Mouse (Mus musculus) liver, adult 2 months (tissue): ENCODE results near the gene March8. TPM values are rescaled to one million over a fixed set of nuclear protein-coding genes. Genes with fewer than 3 reads are reported as not detected.

Experiments used
- DNase-seq: peaks from one replicate; pipeline ENCODE4 v3.0.0-alpha.2; 2011; ENCODE audit warnings: low read depth, low spot score; ENCODE audit errors: extremely low read depth
- H3K27ac ChIP-seq: fragments of 200-500 bp; replicated peaks from 2 replicates; pipeline ENCODE4 v1.5.1; 2012; ENCODE audit warnings: low read depth, mild to moderate bottlenecking, control low read depth, inconsistent platforms, low read length; ENCODE audit not compliant: insufficient read depth
- H3K27me3 ChIP-seq: fragments of 200-500 bp; 2 replicates; pipeline ENCODE4 v1.6.1; 2012; ENCODE audit warnings: mild to moderate bottlenecking, moderate library complexity, low read length, inconsistent platforms; ENCODE audit not compliant: control insufficient read depth, insufficient read depth
- H3K36me3 ChIP-seq: fragments of 200-500 bp; 2 replicates; pipeline ENCODE4 v1.6.1; 2012; ENCODE audit warnings: low read length, inconsistent platforms; ENCODE audit not compliant: control insufficient read depth, insufficient read depth
- H3K4me1 ChIP-seq: fragments of 200-500 bp; 2 replicates; pipeline ENCODE4 v1.6.1; 2011; ENCODE audit warnings: low read length; ENCODE audit not compliant: control insufficient read depth, insufficient read depth
- H3K4me3 ChIP-seq: fragments of 200-500 bp; 2 replicates; pipeline ENCODE4 v1.5.1; 2011; ENCODE audit warnings: low read depth, mild to moderate bottlenecking, control low read depth, low read length, moderate library complexity; ENCODE audit not compliant: insufficient read depth
- H3K79me2 ChIP-seq: fragments of 200-500 bp; 2 replicates; pipeline ENCODE4 v1.6.1; 2012; ENCODE audit warnings: inconsistent platforms, mild to moderate bottlenecking, low read length, moderate library complexity; ENCODE audit not compliant: control insufficient read depth, insufficient read depth
- H3K9ac ChIP-seq: fragments of 200-500 bp; 2 replicates; pipeline ENCODE4 v1.6.1; 2012; ENCODE audit warnings: low read depth, mild to moderate bottlenecking, control low read depth, inconsistent platforms, low read length
- CTCF ChIP-seq: fragments of 200-500 bp; IDR thresholded peaks from 2 replicates; pipeline ENCODE4 v1.5.1; 2011; ENCODE audit warnings: low read depth, low read length, control low read depth
- POLR2A ChIP-seq: fragments of 200-500 bp; IDR thresholded peaks from 2 replicates; pipeline ENCODE4 v1.6.1; 2011; ENCODE audit warnings: low read length, control low read depth; ENCODE audit not compliant: insufficient read depth; ENCODE audit errors: extremely low read depth
- WGBS: fragments of 180-500 bp; shearing (Covaris S2); methylation state at CpG from one replicate; pipeline ENCODE4 v1.1.7; 2018; 5-methylcytosine and 5-hydroxymethylcytosine counted together
- polyA plus RNA-seq: library from polyadenylated mRNA; depleted of rRNA; stranded (reverse); fragments of >200 nt; gene quantifications from 2 replicates; pipeline ENCODE4 v1.2.3, GENCODE M21; 2012
- total RNA-seq: library from RNA; depleted of rRNA; stranded (reverse); fragments of >200 nt; gene quantifications from 2 replicates; pipeline ENCODE4 v1.2.3, GENCODE M21; 2014

Gene March8
- total and polyA plus RNA-seq, 2 experiments = 58.4 to 100 TPM

- no peak for TF ChIP-seq POLR2A
- no peak for TF ChIP-seq CTCF
These were observed 79.9 kb downstream of the March8 start for GRCm38 (mm10) chr6:116417518-116418315.

GRCm38 (mm10) chr6:116418487-116418886 is 80.7 kb downstream of the March8 start:
- TF ChIP-seq CTCF (no peak), POLR2A (no peak)
- 97% methylated on average over 1 of the region's 1 CpGs for WGBS
- Histone ChIP-seq H3K4me3 (no peak overlapping the region), H3K27ac (no peak overlapping the region), H3K79me2 (no peaks in the 10 kb centered on the region), H3K36me3 (no peaks in the 10 kb centered on the region), H3K9ac (no peak overlapping the region), H3K27me3 (no peaks in the 10 kb centered on the region), H3K4me1 (no peaks in the 10 kb centered on the region)
- no peak for DNase-seq

More at GRCm38 (mm10) chr6:116417518-116418315, 79.9 kb downstream of the March8 start:
- peak; percentile 14 for DNase-seq
- no peaks in the 10 kb centered on the region for H3K4me1 ChIP-seq
- H3K9ac ChIP-seq = no peak overlapping the region
- H3K4me3 ChIP-seq = no peak overlapping the region
- no peaks in the 10 kb centered on the region for H3K27me3 ChIP-seq
- H3K36me3 ChIP-seq = no peaks in the 10 kb centered on the region
- WGBS = 60% methylated on average over 6 of the region's 6 CpGs
- H3K27ac ChIP-seq = no peak overlapping the region
- no peaks in the 10 kb centered on the region for H3K79me2 ChIP-seq

- Histone ChIP-seq H3K27ac (no peak overlapping the region), H3K36me3 (no peaks in the 10 kb centered on the region), H3K4me1 (no peaks in the 10 kb centered on the region), H3K9ac (no peak overlapping the region), H3K79me2 (no peaks in the 10 kb centered on the region), H3K4me3 (no peak overlapping the region), H3K27me3 (no peaks in the 10 kb centered on the region; the same call in 1 of the 2 replicates)
- no peak for TF ChIP-seq POLR2A
- TF ChIP-seq CTCF = no peak
- WGBS = 71% methylated on average over 6 of the region's 6 CpGs
- no peak for DNase-seq
These were observed 81.9 kb downstream of the March8 start for GRCm38 (mm10) chr6:116419699-116420098.

- Histone ChIP-seq H3K27me3 (no peaks in the 10 kb centered on the region; the same call in 1 of the 2 replicates), H3K4me3 (no peak overlapping the region), H3K4me1 (no peaks in the 10 kb centered on the region), H3K9ac (no peak overlapping the region), H3K36me3 (no peaks in the 10 kb centered on the region), H3K79me2 (no peaks in the 10 kb centered on the region), H3K27ac (no peak overlapping the region)
- WGBS = 80% methylated on average over 10 of the region's 10 CpGs
- TF ChIP-seq POLR2A (no peak), CTCF (no peak)
- no peak for DNase-seq
These were observed 82.4 kb downstream of the March8 start for GRCm38 (mm10) chr6:116420271-116420670.

- Histone ChIP-seq H3K79me2 (no peaks in the 10 kb centered on the region), H3K27ac (no peak overlapping the region), H3K4me3 (no peak overlapping the region), H3K36me3 (no peaks in the 10 kb centered on the region), H3K9ac (no peak overlapping the region), H3K27me3 (no peaks in the 10 kb centered on the region; the same call in 1 of the 2 replicates), H3K4me1 (no peaks in the 10 kb centered on the region)
- DNase-seq = no peak
- TF ChIP-seq POLR2A (no peak), CTCF (no peak)
- 86% methylated on average over 7 of the region's 7 CpGs for WGBS
These were observed 85.2 kb downstream of the March8 start for GRCm38 (mm10) chr6:116422991-116423390.

- no peaks in the 10 kb centered on the region; the same call in 1 of the 2 replicates for H3K27me3 ChIP-seq
- no peak for TF ChIP-seq POLR2A
- 0 out of 2 replicates have a peak, but pooled peaks have one; percentile 11 for TF ChIP-seq CTCF
- no peaks in the 10 kb centered on the region for H3K36me3 ChIP-seq
- H3K4me3 ChIP-seq = no peak overlapping the region
- no peaks in the 10 kb centered on the region for H3K79me2 ChIP-seq
- no peak overlapping the region for H3K9ac ChIP-seq
- peak; percentile 15 for DNase-seq
- no peak overlapping the region for H3K27ac ChIP-seq
- WGBS = 50% methylated on average over 2 of the region's 2 CpGs
- no peaks in the 10 kb centered on the region for H3K4me1 ChIP-seq
These were observed 85.8 kb downstream of the March8 start for GRCm38 (mm10) chr6:116423664-116424063.
